Mouse (Mus musculus) limb, embryonic 12.5 days (tissue): Measurements from ENCODE around the gene Camta1. TPM values are rescaled to one million over a fixed set of nuclear protein-coding genes. Genes with fewer than 3 reads are reported as not detected.

Experiments
- ATAC-seq: fragments of 200-750 bp; cut with Nextera tagmentation; 2 replicates; pipeline ENCODE4 v1.8.0; 2017; ENCODE audit warnings: low read depth, moderate TSS enrichment; ENCODE audit not compliant: insufficient number of reproducible peaks, insufficient read depth, low FRiP score, low TSS enrichment
- H3K27ac ChIP-seq: fragments of 300-500 bp; sonication (generic); 2 replicates; pipeline ENCODE4 v1.5.1; 2016; ENCODE audit warnings: mild to moderate bottlenecking, moderate library complexity
- H3K27me3 ChIP-seq: fragments of 300-500 bp; sonication (generic); 2 replicates; pipeline ENCODE4 v1.6.1; 2016; ENCODE audit warnings: mild to moderate bottlenecking, moderate library complexity
- H3K36me3 ChIP-seq: fragments of 300-500 bp; sonication (generic); 2 replicates; pipeline ENCODE4 v1.6.1; 2016; ENCODE audit warnings: mild to moderate bottlenecking, moderate library complexity
- H3K4me1 ChIP-seq: fragments of 300-500 bp; sonication (generic); replicated peaks from 2 replicates; pipeline ENCODE4 v1.6.1; 2016
- H3K4me2 ChIP-seq: fragments of 300-500 bp; sonication (generic); 2 replicates; pipeline ENCODE4 v1.6.1; 2016; ENCODE audit warnings: mild to moderate bottlenecking, moderate library complexity
- H3K4me3 ChIP-seq: fragments of 300-500 bp; sonication (generic); replicated peaks from 2 replicates; pipeline ENCODE4 v1.5.1; 2016; ENCODE audit warnings: mild to moderate bottlenecking
- H3K9ac ChIP-seq: fragments of 300-500 bp; sonication (generic); replicated peaks from 2 replicates; pipeline ENCODE4 v1.6.1; 2016; ENCODE audit warnings: mild to moderate bottlenecking, moderate library complexity
- H3K9me3 ChIP-seq: fragments of 300-500 bp; sonication (generic); 2 replicates; pipeline ENCODE4 v1.6.1; 2016; ENCODE audit warnings: mild to moderate bottlenecking, moderate library complexity
- WGBS: fragments of 180-500 bp; shearing (Covaris S2); methylation state at CpG from one replicate; pipeline ENCODE4 v1.1.7; 2016; 5-methylcytosine and 5-hydroxymethylcytosine counted together
- polyA plus RNA-seq: library from polyadenylated mRNA; unstranded; fragments of >200 nt; fragmentation: Nextera tagmentation; extraction: Ambion mirVana; gene quantifications from 2 replicates; pipeline ENCODE4 v1.2.1, GENCODE M21; 2016

The Camta1 gene
- polyA plus RNA-seq, 1 experiment from 2014 or later: 106 TPM

- Histone ChIP-seq H3K36me3 (no peaks in the 10 kb centered on the region), H3K4me2 (no peak overlapping the region), H3K4me3 (no peak overlapping the region), H3K9me3 (no peaks in the 10 kb centered on the region), H3K27me3 (no peaks in the 10 kb centered on the region), H3K9ac (no peak overlapping the region), H3K27ac (no peak overlapping the region), H3K4me1 (peaks cover 21% of the 10 kb centered on the region)
- no peak for ATAC-seq
- WGBS: 39% methylated on average over 10 of the region's 10 CpGs
Observed at GRCm38 (mm10) chr4:151756400-151756799, 105.3 kb downstream of the Camta1 start.

DNA sequence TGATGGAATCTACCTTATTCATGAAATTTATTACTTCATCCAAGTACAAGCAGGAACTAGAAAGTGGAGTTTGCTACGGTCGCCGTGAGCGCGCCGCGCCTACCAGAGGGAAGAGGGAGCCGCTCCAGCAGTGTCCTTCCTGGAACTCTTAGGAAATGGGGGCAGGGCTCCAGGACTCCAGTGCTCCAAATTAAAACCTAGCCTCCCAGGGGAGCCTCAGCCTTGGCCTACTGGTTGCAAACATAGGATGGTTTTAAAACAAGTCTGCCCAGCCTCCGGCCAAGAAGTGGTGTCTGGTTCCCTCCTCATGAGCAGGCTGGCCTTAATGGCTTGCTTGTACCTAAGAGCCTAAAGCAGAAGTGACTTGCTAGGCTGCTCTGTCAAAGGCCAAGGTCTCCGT is 108.4 kb downstream of the Camta1 start:
- no peak for ATAC-seq
- H3K4me1 ChIP-seq: peaks cover 21% of the 10 kb centered on the region
- WGBS: 71% methylated on average over 10 of the region's 10 CpGs
- no peaks in the 10 kb centered on the region for H3K36me3 ChIP-seq
- no peak overlapping the region for H3K4me3 ChIP-seq
- no peak overlapping the region for H3K9ac ChIP-seq
- no peak overlapping the region for H3K4me2 ChIP-seq
- no peaks in the 10 kb centered on the region for H3K27me3 ChIP-seq
- H3K9me3 ChIP-seq: no peaks in the 10 kb centered on the region
- no peak overlapping the region for H3K27ac ChIP-seq

DNA sequence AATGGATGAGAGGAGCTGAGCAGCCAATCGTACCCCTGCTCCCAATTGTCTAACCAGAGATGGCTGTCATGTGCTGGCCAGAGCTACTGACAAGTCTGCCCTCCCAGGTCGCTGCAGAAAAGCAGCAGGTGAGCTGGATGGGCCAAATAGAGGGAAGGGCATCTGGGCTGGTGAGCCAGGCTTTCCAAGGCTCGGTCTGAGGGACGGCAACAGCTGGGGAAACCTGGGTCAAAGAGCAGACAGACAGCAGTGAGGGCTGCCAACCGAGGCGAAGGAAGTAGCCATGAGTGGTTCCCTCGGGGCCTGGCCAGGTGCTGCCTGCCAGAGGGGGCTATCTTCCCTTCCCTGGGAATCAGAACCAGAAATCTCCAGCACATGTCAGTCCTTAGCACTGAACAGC is 109.1 kb downstream of the Camta1 start:
- no peak overlapping the region for H3K4me2 ChIP-seq
- H3K9ac ChIP-seq: no peak overlapping the region
- H3K4me1 ChIP-seq: peaks cover 21% of the 10 kb centered on the region
- no peaks in the 10 kb centered on the region for H3K27me3 ChIP-seq
- no peak overlapping the region for H3K27ac ChIP-seq
- H3K9me3 ChIP-seq: no peaks in the 10 kb centered on the region
- no peak overlapping the region for H3K4me3 ChIP-seq
- no peaks in the 10 kb centered on the region for H3K36me3 ChIP-seq
- 61% methylated on average over 7 of the region's 7 CpGs for WGBS
- ATAC-seq: 0 out of 2 replicates have a peak, but pooled peaks have one; percentile 26

- no peak overlapping the region for H3K9ac ChIP-seq
- no peaks in the 10 kb centered on the region for H3K9me3 ChIP-seq
- H3K4me3 ChIP-seq: no peak overlapping the region
- no peaks in the 10 kb centered on the region for H3K27me3 ChIP-seq
- H3K36me3 ChIP-seq: no peaks in the 10 kb centered on the region
- 91% methylated on average over 15 of the region's 15 CpGs for WGBS
- H3K27ac ChIP-seq: no peak overlapping the region
- no peak overlapping the region for H3K4me2 ChIP-seq
- no peak for ATAC-seq
- H3K4me1 ChIP-seq: peaks cover 21% of the 10 kb centered on the region
Observed at GRCm38 (mm10) chr4:151751270-151751945, 110.3 kb downstream of the Camta1 start.

DNA sequence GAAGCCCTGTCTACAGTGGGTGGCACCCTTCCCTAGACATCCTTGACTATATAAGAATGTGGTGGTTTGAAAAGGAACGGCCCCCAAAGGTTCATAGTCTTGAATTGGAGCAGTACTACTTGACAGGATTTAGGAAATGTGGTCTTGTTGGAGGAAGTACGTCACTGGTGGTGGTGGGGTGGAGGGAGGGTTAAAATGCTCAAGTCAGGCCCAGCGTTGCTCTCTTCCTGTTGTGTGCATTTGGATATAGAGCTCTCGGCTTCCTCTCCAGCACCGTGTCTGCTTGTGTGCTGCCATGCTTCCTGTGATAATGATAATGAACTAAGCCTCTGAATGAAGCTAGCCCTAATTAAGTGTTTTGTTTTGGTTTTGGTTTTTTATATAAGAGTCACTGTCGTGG is 114.0 kb downstream of the Camta1 start:
- no peaks in the 10 kb centered on the region for H3K9me3 ChIP-seq
- H3K4me1 ChIP-seq: peaks cover 12% of the 10 kb centered on the region
- no peak overlapping the region for H3K4me2 ChIP-seq
- ATAC-seq: no peak
- H3K27me3 ChIP-seq: no peaks in the 10 kb centered on the region
- H3K36me3 ChIP-seq: no peaks in the 10 kb centered on the region
- H3K9ac ChIP-seq: no peak overlapping the region
- H3K27ac ChIP-seq: no peak overlapping the region
- no peak overlapping the region for H3K4me3 ChIP-seq
- 78% methylated on average over 6 of the region's 6 CpGs for WGBS

- Histone ChIP-seq H3K4me1 (peaks cover 21% of the 10 kb centered on the region), H3K9me3 (no peaks in the 10 kb centered on the region), H3K4me2 (no peak overlapping the region), H3K9ac (no peak overlapping the region), H3K27me3 (no peaks in the 10 kb centered on the region), H3K36me3 (no peaks in the 10 kb centered on the region), H3K4me3 (no peak overlapping the region), H3K27ac (no peak overlapping the region)
- 62% methylated on average over 9 of the region's 9 CpGs for WGBS
- no peak for ATAC-seq
Observed at GRCm38 (mm10) chr4:151746002-151746606, 115.6 kb downstream of the Camta1 start.

DNA sequence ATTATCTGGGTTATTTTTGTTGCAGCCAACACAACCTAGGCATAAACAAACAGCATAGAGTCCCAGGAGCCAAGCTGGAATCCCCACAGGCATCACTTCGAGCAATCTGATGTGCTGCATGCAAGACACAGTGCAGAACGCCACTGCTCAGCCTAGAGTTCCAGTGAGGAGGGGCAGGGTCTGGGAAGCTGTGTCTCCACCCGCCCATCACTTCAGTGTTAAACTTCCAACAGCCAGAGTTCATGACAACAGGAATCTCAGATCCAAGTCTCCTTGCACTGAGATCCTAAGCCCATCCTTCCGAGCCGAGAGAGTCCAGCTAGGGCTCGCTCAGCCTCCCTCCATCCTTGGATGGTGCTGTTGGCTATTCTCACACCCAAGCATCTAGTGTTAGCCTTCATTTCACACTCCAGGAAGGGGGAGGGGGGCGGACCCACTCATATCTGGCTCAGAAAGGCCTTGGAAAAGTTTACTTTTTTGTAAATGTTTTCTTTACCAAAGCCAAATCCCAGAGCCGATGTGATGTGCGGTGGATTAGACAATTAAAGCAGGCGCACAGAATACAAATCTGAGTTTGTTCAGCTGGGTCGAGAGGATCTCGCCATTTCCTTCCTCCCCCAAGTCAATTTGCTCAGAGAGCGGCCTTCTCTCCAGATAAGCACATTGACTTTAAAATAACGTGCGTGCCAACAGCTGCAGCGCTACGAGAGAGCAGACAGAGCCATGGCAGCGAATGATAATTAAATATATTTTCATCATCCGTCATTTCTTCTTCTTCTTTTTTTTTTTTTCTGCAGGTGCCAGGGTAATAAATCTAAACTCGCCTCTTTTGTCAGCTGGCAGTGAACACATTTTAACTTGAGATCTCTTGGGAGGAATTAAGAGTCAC is 120.2 kb downstream of the Camta1 start:
- no peak overlapping the region for H3K4me3 ChIP-seq
- peaks cover 25% of the 10 kb centered on the region for H3K4me1 ChIP-seq
- no peak overlapping the region for H3K4me2 ChIP-seq
- H3K27ac ChIP-seq: no peak overlapping the region
- WGBS: 64% methylated on average over 20 of the region's 20 CpGs
- H3K9me3 ChIP-seq: no peaks in the 10 kb centered on the region
- H3K36me3 ChIP-seq: no peaks in the 10 kb centered on the region
- no peak for ATAC-seq
- no peaks in the 10 kb centered on the region for H3K27me3 ChIP-seq
- no peak overlapping the region for H3K9ac ChIP-seq

- ATAC-seq: 0 out of 2 replicates have a peak, but pooled peaks have one; percentile 28
- H3K4me1 ChIP-seq: peaks cover 25% of the 10 kb centered on the region
- H3K9me3 ChIP-seq: no peaks in the 10 kb centered on the region
- H3K9ac ChIP-seq: no peak overlapping the region
- H3K4me3 ChIP-seq: no peak overlapping the region
- H3K36me3 ChIP-seq: no peaks in the 10 kb centered on the region
- no peak overlapping the region for H3K27ac ChIP-seq
- H3K27me3 ChIP-seq: no peaks in the 10 kb centered on the region
- H3K4me2 ChIP-seq: no peak overlapping the region
- 79% methylated on average over 12 of the region's 12 CpGs for WGBS
Observed at GRCm38 (mm10) chr4:151739348-151739956, 122.2 kb downstream of the Camta1 start.

DNA sequence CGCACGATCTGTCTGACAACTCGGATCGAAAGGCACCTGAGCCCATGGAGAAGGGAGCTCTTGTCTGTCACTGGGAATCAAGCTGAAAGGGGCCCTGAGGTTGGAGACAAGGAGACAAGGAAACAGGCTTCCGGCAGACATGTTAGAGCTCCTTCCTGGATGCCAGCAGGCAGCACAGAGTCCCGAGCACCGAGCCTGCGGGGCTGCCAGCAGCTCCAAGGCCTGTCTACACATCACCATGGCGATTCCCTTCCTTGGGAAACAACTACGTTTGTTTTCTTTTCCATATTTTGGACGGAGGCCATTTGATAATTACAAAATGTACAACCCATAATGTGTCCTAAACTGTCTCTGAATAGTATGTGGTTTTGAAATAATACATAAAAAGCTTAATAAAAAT is 122.8 kb downstream of the Camta1 start:
- H3K9me3 ChIP-seq: no peaks in the 10 kb centered on the region
- no peak overlapping the region for H3K27ac ChIP-seq
- H3K27me3 ChIP-seq: no peaks in the 10 kb centered on the region
- 85% methylated on average over 11 of the region's 11 CpGs for WGBS
- no peak overlapping the region for H3K4me3 ChIP-seq
- no peak for ATAC-seq
- no peak overlapping the region for H3K4me2 ChIP-seq
- H3K9ac ChIP-seq: no peak overlapping the region
- peaks cover 25% of the 10 kb centered on the region for H3K4me1 ChIP-seq
- no peaks in the 10 kb centered on the region for H3K36me3 ChIP-seq

GRCm38 (mm10) chr4:151738280-151738679 is 123.4 kb downstream of the Camta1 start:
- ATAC-seq: no peak
- H3K36me3 ChIP-seq: no peaks in the 10 kb centered on the region
- H3K4me2 ChIP-seq: no peak overlapping the region
- no peak overlapping the region for H3K27ac ChIP-seq
- whole genome bisulfite sequencing: 83% methylated on average over 5 of the region's 5 CpGs
- H3K9ac ChIP-seq: no peak overlapping the region
- H3K4me1 ChIP-seq: peaks cover 21% of the 10 kb centered on the region
- H3K27me3 ChIP-seq: no peaks in the 10 kb centered on the region
- no peaks in the 10 kb centered on the region for H3K9me3 ChIP-seq
- H3K4me3 ChIP-seq: no peak overlapping the region

DNA sequence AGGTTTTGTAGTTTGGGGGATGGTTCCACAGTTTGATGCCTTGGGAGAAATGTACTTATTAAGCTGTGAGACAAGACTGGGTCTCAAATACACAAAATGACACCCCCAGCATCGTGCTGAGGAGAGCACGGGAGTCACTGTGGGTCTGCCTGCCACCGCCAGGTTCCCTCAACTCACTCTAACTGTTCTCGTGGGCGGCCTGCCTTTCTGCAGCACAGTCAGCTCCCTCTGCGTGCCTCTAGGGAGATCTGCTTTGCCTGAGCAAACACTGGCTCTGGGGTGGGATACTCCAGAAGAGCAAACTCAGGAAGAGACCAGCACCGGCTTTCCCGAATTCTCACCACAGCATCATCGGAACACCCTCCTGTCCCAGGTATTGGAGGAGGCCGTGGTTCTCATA is 129.0 kb downstream of the Camta1 start:
- Histone ChIP-seq H3K27me3 (no peaks in the 10 kb centered on the region), H3K4me2 (no peak overlapping the region), H3K4me1 (no peaks in the 10 kb centered on the region), H3K36me3 (no peaks in the 10 kb centered on the region), H3K9me3 (no peaks in the 10 kb centered on the region), H3K27ac (no peak overlapping the region), H3K9ac (0 out of 2 replicates have a peak overlapping the region, but pooled peaks have one; percentile 12), H3K4me3 (no peak overlapping the region)
- no peak for ATAC-seq
- 72% methylated on average over 10 of the region's 10 CpGs for WGBS
